Mouse (Mus musculus): ENCODE results near the gene Ebf3. TPM values are rescaled to one million over a fixed set of nuclear protein-coding genes. Genes with fewer than 3 reads are reported as not detected.

Gene Ebf3
- 14.0 and 15.9 TPM in 2 replicates for polyA plus RNA-seq (2014; fragmentation: Nextera tagmentation; extraction: Ambion mirVana)

GRCm38 (mm10) chr7:137313904-137314691 is at the start of gene Ebf3:
Gene Ebf3 (minus strand): TSS chr7:137314445.
- Histone ChIP-seq H3K4me3 (ENCODE audit: low read depth, low read length) (peak within 1 kb of the TSS; percentile 91), H3K27me3 (ENCODE audit: control insufficient read depth, insufficient read depth, low read length) (peaks cover 36% of the 10 kb centered on the region), H3K4me2 (replicated peaks; ENCODE audit: low read depth, low read length) (peak within 1 kb of the TSS; percentile 91), H3K27ac (ENCODE audit: low read depth, low read length) (peak within 1 kb of the TSS; percentile 96), H3K4me1 (replicated peaks; ENCODE audit: control insufficient read depth, insufficient read depth, low read length) (peaks cover 19% of the 10 kb centered on the region), H3K9me3 (ENCODE audit: control insufficient read depth, low read length) (no peaks in the 10 kb centered on the region), H3K9ac (ENCODE audit: low read depth, low read length) (peak within 1 kb of the TSS; percentile 93), H3K36me3 (ENCODE audit: control insufficient read depth, insufficient read depth, low read length) (no peaks in the 10 kb centered on the region)
- under 1% methylated on average over 81 of the region's 127 CpGs for WGBS
- peak; percentile 96 for DNase-seq (ENCODE audit: low spot score)
- peak; percentile 77 for ATAC-seq (ENCODE audit: low FRiP score)

GRCm38 (mm10) chr7:137346860-137347259 is 32.6 kb upstream of the Ebf3 start:
- Histone ChIP-seq H3K4me3 (ENCODE audit: low read depth, low read length) (no peak overlapping the region), H3K4me1 (replicated peaks; ENCODE audit: control insufficient read depth, insufficient read depth, low read length) (no peaks in the 10 kb centered on the region), H3K27ac (ENCODE audit: low read depth, low read length) (no peak overlapping the region), H3K9me3 (ENCODE audit: control insufficient read depth, low read length) (no peaks in the 10 kb centered on the region), H3K27me3 (ENCODE audit: control insufficient read depth, insufficient read depth, low read length) (no peaks in the 10 kb centered on the region), H3K4me2 (replicated peaks; ENCODE audit: low read depth, low read length) (no peak overlapping the region), H3K9ac (ENCODE audit: low read depth, low read length) (no peak overlapping the region), H3K36me3 (ENCODE audit: control insufficient read depth, insufficient read depth, low read length) (no peaks in the 10 kb centered on the region)
- DNase-seq (ENCODE audit: low spot score) (no peak), ATAC-seq (ENCODE audit: low FRiP score) (no peak)
- 81% methylated on average over 7 of the region's 7 CpGs for WGBS

- Histone ChIP-seq H3K36me3 (ENCODE audit: control insufficient read depth, insufficient read depth, low read length) (no peaks in the 10 kb centered on the region), H3K4me1 (replicated peaks; ENCODE audit: control insufficient read depth, insufficient read depth, low read length) (no peaks in the 10 kb centered on the region), H3K27ac (ENCODE audit: low read depth, low read length) (no peak overlapping the region), H3K4me3 (ENCODE audit: low read depth, low read length) (no peak overlapping the region), H3K4me2 (replicated peaks; ENCODE audit: low read depth, low read length) (no peak overlapping the region), H3K9ac (ENCODE audit: low read depth, low read length) (no peak overlapping the region), H3K27me3 (ENCODE audit: control insufficient read depth, insufficient read depth, low read length) (no peaks in the 10 kb centered on the region), H3K9me3 (ENCODE audit: control insufficient read depth, low read length) (no peaks in the 10 kb centered on the region)
- DNase-seq (ENCODE audit: low spot score) (no peak), ATAC-seq (ENCODE audit: low FRiP score) (no peak)
- 79% methylated on average over 10 of the region's 10 CpGs for WGBS
These were observed 31.8 kb upstream of the Ebf3 start for GRCm38 (mm10) chr7:137346068-137346467.

- Histone ChIP-seq H3K4me1 (replicated peaks; ENCODE audit: control insufficient read depth, insufficient read depth, low read length) (no peaks in the 10 kb centered on the region), H3K36me3 (ENCODE audit: control insufficient read depth, insufficient read depth, low read length) (no peaks in the 10 kb centered on the region), H3K9ac (ENCODE audit: low read depth, low read length) (no peak overlapping the region), H3K4me3 (ENCODE audit: low read depth, low read length) (no peak overlapping the region), H3K9me3 (ENCODE audit: control insufficient read depth, low read length) (no peaks in the 10 kb centered on the region), H3K27ac (ENCODE audit: low read depth, low read length) (no peak overlapping the region), H3K4me2 (replicated peaks; ENCODE audit: low read depth, low read length) (no peak overlapping the region), H3K27me3 (ENCODE audit: control insufficient read depth, insufficient read depth, low read length) (no peaks in the 10 kb centered on the region)
- no peak for ATAC-seq (ENCODE audit: low FRiP score)
- no peak for DNase-seq (ENCODE audit: low spot score)
- WGBS, result 96% methylated on average over 2 of the region's 2 CpGs
These were observed 19.7 kb upstream of the Ebf3 start for GRCm38 (mm10) chr7:137333951-137334350.

- Histone ChIP-seq H3K9me3 (ENCODE audit: control insufficient read depth, low read length) (no peaks in the 10 kb centered on the region), H3K9ac (ENCODE audit: low read depth, low read length) (peak overlapping the region; percentile 46; the same call in 1 of the 2 replicates), H3K4me1 (replicated peaks; ENCODE audit: control insufficient read depth, insufficient read depth, low read length) (peaks cover 6% of the 10 kb centered on the region), H3K27ac (ENCODE audit: low read depth, low read length) (no peak overlapping the region), H3K4me2 (replicated peaks; ENCODE audit: low read depth, low read length) (peak overlapping the region; percentile 77), H3K4me3 (ENCODE audit: low read depth, low read length) (peak overlapping the region; percentile 39), H3K27me3 (ENCODE audit: control insufficient read depth, insufficient read depth, low read length) (peaks cover 47% of the 10 kb centered on the region), H3K36me3 (ENCODE audit: control insufficient read depth, insufficient read depth, low read length) (no peaks in the 10 kb centered on the region)
- peak; percentile 29 for DNase-seq (ENCODE audit: low spot score)
- no peak for ATAC-seq (ENCODE audit: low FRiP score)
- under 1% methylated on average over 21 of the region's 21 CpGs for WGBS
These were observed 8.7 kb upstream of the Ebf3 start for GRCm38 (mm10) chr7:137322926-137323325.

- Histone ChIP-seq H3K4me2 (replicated peaks; ENCODE audit: low read depth, low read length) (peak overlapping the region; percentile 77), H3K4me1 (replicated peaks; ENCODE audit: control insufficient read depth, insufficient read depth, low read length) (peaks cover 12% of the 10 kb centered on the region), H3K9me3 (ENCODE audit: control insufficient read depth, low read length) (no peaks in the 10 kb centered on the region), H3K4me3 (ENCODE audit: low read depth, low read length) (peak overlapping the region; percentile 39), H3K27ac (ENCODE audit: low read depth, low read length) (no peak overlapping the region), H3K27me3 (ENCODE audit: control insufficient read depth, insufficient read depth, low read length) (peaks cover 54% of the 10 kb centered on the region), H3K36me3 (ENCODE audit: control insufficient read depth, insufficient read depth, low read length) (no peaks in the 10 kb centered on the region), H3K9ac (ENCODE audit: low read depth, low read length) (peak overlapping the region; percentile 46; the same call in 1 of the 2 replicates)
- under 1% methylated on average over 56 of the region's 72 CpGs for WGBS
- ATAC-seq (ENCODE audit: low FRiP score), result no peak
- DNase-seq (ENCODE audit: low spot score), result peak; percentile 57
These were observed 7.9 kb upstream of the Ebf3 start for GRCm38 (mm10) chr7:137321961-137322784.

GRCm38 (mm10) chr7:137321141-137321813 is 7.0 kb upstream of the Ebf3 start:
- Histone ChIP-seq H3K4me3 (ENCODE audit: low read depth, low read length) (peak overlapping the region; percentile 39), H3K27ac (ENCODE audit: low read depth, low read length) (no peak overlapping the region), H3K4me1 (replicated peaks; ENCODE audit: control insufficient read depth, insufficient read depth, low read length) (peaks cover 12% of the 10 kb centered on the region), H3K36me3 (ENCODE audit: control insufficient read depth, insufficient read depth, low read length) (no peaks in the 10 kb centered on the region), H3K27me3 (ENCODE audit: control insufficient read depth, insufficient read depth, low read length) (peaks cover 59% of the 10 kb centered on the region), H3K9ac (ENCODE audit: low read depth, low read length) (peak overlapping the region; percentile 16; the same call in 1 of the 2 replicates), H3K9me3 (ENCODE audit: control insufficient read depth, low read length) (no peaks in the 10 kb centered on the region), H3K4me2 (replicated peaks; ENCODE audit: low read depth, low read length) (peak overlapping the region; percentile 77)
- DNase-seq (ENCODE audit: low spot score) (peak; percentile 91), ATAC-seq (ENCODE audit: low FRiP score) (peak; percentile 33)
- 0% methylated on average over 52 of the region's 52 CpGs for WGBS

GRCm38 (mm10) chr7:137320320-137320719 is 6.1 kb upstream of the Ebf3 start:
- no peaks in the 10 kb centered on the region for H3K36me3 ChIP-seq (ENCODE audit: control insufficient read depth, insufficient read depth, low read length)
- no peaks in the 10 kb centered on the region for H3K9me3 ChIP-seq (ENCODE audit: control insufficient read depth, low read length)
- H3K27me3 ChIP-seq (ENCODE audit: control insufficient read depth, insufficient read depth, low read length), result peaks cover 63% of the 10 kb centered on the region
- peaks cover 13% of the 10 kb centered on the region for H3K4me1 ChIP-seq (replicated peaks; ENCODE audit: control insufficient read depth, insufficient read depth, low read length)
- WGBS, result 1% methylated on average over 11 of the region's 11 CpGs
- H3K4me2 ChIP-seq (replicated peaks; ENCODE audit: low read depth, low read length), result peak overlapping the region; percentile 24; the same call in 1 of the 2 replicates
- H3K27ac ChIP-seq (ENCODE audit: low read depth, low read length), result no peak overlapping the region
- H3K4me3 ChIP-seq (ENCODE audit: low read depth, low read length), result no peak overlapping the region
- H3K9ac ChIP-seq (ENCODE audit: low read depth, low read length), result no peak overlapping the region
- no peak for ATAC-seq (ENCODE audit: low FRiP score)
- no peak for DNase-seq (ENCODE audit: low spot score)

Measured in hindbrain, embryonic 11.5 days (tissue).